Mouse (Mus musculus) neural tube, embryonic 12.5 days (tissue): ENCODE measurements around the gene Mmp13. TPM values are rescaled to one million over a fixed set of nuclear protein-coding genes. Genes with fewer than 3 reads are reported as not detected.

ENCODE experiments used
- polyA plus RNA-seq: library from polyadenylated mRNA; unstranded; fragments of >200 nt; fragmentation: Nextera tagmentation; extraction: Ambion mirVana; gene quantifications from 2 replicates; pipeline ENCODE4 v1.2.1, GENCODE M21; 2016

Gene Mmp13
- polyA plus RNA-seq, 1 experiment from 2014 or later: not detected

Other genes with a start within 250 kb of the Mmp13 start
- gene Dync2h1, start 88.1 kb upstream of the Mmp13 start, polyA plus RNA-seq: 21.5 and 22.9 TPM in 2 replicates
- gene Dcun1d5, start 88.0 kb upstream of the Mmp13 start, polyA plus RNA-seq: 132 and 143 TPM in 2 replicates
- gene Mmp12, start 71.9 kb downstream of the Mmp13 start, polyA plus RNA-seq: not detected in 2 replicates
- not detected in 2 replicates for gene Mmp1b, start 115.5 kb downstream of the Mmp13 start, polyA plus RNA-seq
- not detected in 2 replicates for gene Mmp3, start 173.3 kb downstream of the Mmp13 start, polyA plus RNA-seq
- not detected in 2 replicates for gene Mmp10, start 229.8 kb downstream of the Mmp13 start, polyA plus RNA-seq